Mouse (Mus musculus) liver, adult (tissue): ENCODE data around the gene Prrc2a.

Experiments
- GATA4 ChIP-seq: IDR thresholded peaks from 2 replicates; pipeline ENCODE4 v1.6.1; 2014; ENCODE audit warnings: mild to moderate bottlenecking, low read length; ENCODE audit not compliant: insufficient replicate concordance

The Prrc2a gene

GRCm38 (mm10) chr17:35174201-35174977, 9.7 kb upstream of the Prrc2a start:
- TF ChIP-seq GATA4: no peak

- TF ChIP-seq GATA4: no peak
These were observed 8.6 kb upstream of the Prrc2a start for GRCm38 (mm10) chr17:35173329-35173728.

- no peak for TF ChIP-seq GATA4
These were observed 7.9 kb upstream of the Prrc2a start for GRCm38 (mm10) chr17:35172445-35173234.

GRCm38 (mm10) chr17:35168541-35169207, 4.0 kb upstream of the Prrc2a start:
- TF ChIP-seq GATA4: no peak

GRCm38 (mm10) chr17:35167794-35168193, 3.1 kb upstream of the Prrc2a start:
- TF ChIP-seq GATA4: no peak

- TF ChIP-seq GATA4: no peak
These were observed 1.8 kb upstream of the Prrc2a start for GRCm38 (mm10) chr17:35166352-35167035.

- TF ChIP-seq GATA4: no peak
These were observed 906 bp upstream of the Prrc2a start for GRCm38 (mm10) chr17:35165451-35166155.

GRCm38 (mm10) chr17:35164218-35164567, 504 bp downstream of the Prrc2a start:
- no peak for TF ChIP-seq GATA4

GRCm38 (mm10) chr17:35163326-35164081, 1.2 kb downstream of the Prrc2a start:
- TF ChIP-seq GATA4: no peak

- TF ChIP-seq GATA4: no peak
These were observed 2.0 kb downstream of the Prrc2a start for GRCm38 (mm10) chr17:35162730-35163129.

- no peak for TF ChIP-seq GATA4
These were observed 2.6 kb downstream of the Prrc2a start for GRCm38 (mm10) chr17:35162121-35162520.

GRCm38 (mm10) chr17:35161421-35161820, 3.3 kb downstream of the Prrc2a start:
- no peak for TF ChIP-seq GATA4

GRCm38 (mm10) chr17:35159638-35160037, 5.1 kb downstream of the Prrc2a start:
- no peak for TF ChIP-seq GATA4
